ENCODE assay signal across 10 mouse cellular contexts in genomic region chr16:35159532-35159931, GRCm38 (mm10). TPM values are rescaled to one million over a fixed set of nuclear protein-coding genes. Genes with fewer than 3 reads are reported as not detected.
DNase-seq lines count a peak whose midpoint lies in the region; ATAC-seq and TF ChIP-seq lines count a peak whose summit lies in the region.
"Had no signal": no experiment of that assay in that cellular context is flagged by ENCODE, and none has a peak within 500 bp of the region (broad histone marks: within the 10 kb centered on the region; RNA-seq: fewer than 3 reads in every experiment).

No protein-coding gene starts in this region.

- H3K9me3 ChIP-seq in hindbrain, embryonic 12.5 days (replicated peaks) = no peaks in the 10 kb centered on the region
- H3K9me3 ChIP-seq in hindbrain, embryonic 11.5 days (ENCODE audit: control insufficient read depth, low read length) = no peaks in the 10 kb centered on the region
- H3K9me3 ChIP-seq in stomach, postnatal 0 days (ENCODE audit: control insufficient read depth, low read length) = no peaks in the 10 kb centered on the region
- H3K9me3 ChIP-seq: intestine, embryonic 15.5 days had no signal

- no peak for TF ChIP-seq POLR2A in thymus, adult 2 months (IDR thresholded peaks at IDR 0.05; ENCODE audit: control insufficient read depth, extremely low read depth, insufficient read depth, low read length, poor library complexity)

- no peak overlapping the region for H3K27ac ChIP-seq in hindbrain, embryonic 12.5 days
- H3K27ac ChIP-seq in hindbrain, embryonic 11.5 days (ENCODE audit: low read depth, low read length) = no peak overlapping the region
- H3K27ac ChIP-seq in thymus, adult 2 months (ENCODE audit: control insufficient read depth, insufficient read depth, low read length) = no peak overlapping the region
- H3K27ac ChIP-seq in stomach, postnatal 0 days (replicated peaks) = no peak overlapping the region
- H3K27ac ChIP-seq: intestine, embryonic 15.5 days; liver, embryonic 14.5 days had no signal

- peaks cover 25% of the 10 kb centered on the region for H3K27me3 ChIP-seq in hindbrain, embryonic 12.5 days
- H3K27me3 ChIP-seq in hindbrain, embryonic 11.5 days (ENCODE audit: control insufficient read depth, insufficient read depth, low read length) = peaks cover 21% of the 10 kb centered on the region
- peaks cover 4% of the 10 kb centered on the region; the same call in 1 of the 2 replicates for H3K27me3 ChIP-seq in thymus, adult 2 months (ENCODE audit: control insufficient read depth, insufficient read depth, low read length)
- no peaks in the 10 kb centered on the region for H3K27me3 ChIP-seq in stomach, postnatal 0 days (ENCODE audit: control insufficient read depth, insufficient read depth, low read length)

- no peak overlapping the region for H3K9ac ChIP-seq in hindbrain, embryonic 12.5 days
- no peak overlapping the region for H3K9ac ChIP-seq in hindbrain, embryonic 11.5 days (ENCODE audit: low read depth, low read length)
- no peak overlapping the region for H3K9ac ChIP-seq in stomach, postnatal 0 days (ENCODE audit: low read length)
- H3K9ac ChIP-seq: intestine, embryonic 15.5 days; liver, embryonic 14.5 days had no signal

- peaks cover 66% of the 10 kb centered on the region for H3K4me1 ChIP-seq in hindbrain, embryonic 12.5 days
- H3K4me1 ChIP-seq in hindbrain, embryonic 11.5 days (replicated peaks; ENCODE audit: control insufficient read depth, insufficient read depth, low read length) = peaks cover 3% of the 10 kb centered on the region
- H3K4me1 ChIP-seq in thymus, adult 2 months (replicated peaks; ENCODE audit: control insufficient read depth, insufficient read depth, low read length) = peaks cover 6% of the 10 kb centered on the region; the same call in 1 of the 2 replicates
- peaks cover 5% of the 10 kb centered on the region; the same call in 1 of the 2 replicates for H3K4me1 ChIP-seq in stomach, postnatal 0 days (replicated peaks; ENCODE audit: control insufficient read depth, insufficient read depth)

- H3K4me2 ChIP-seq in hindbrain, embryonic 12.5 days (replicated peaks) = peak overlapping the region; percentile 18; the same call in 1 of the 2 replicates
- H3K4me2 ChIP-seq in hindbrain, embryonic 11.5 days (replicated peaks; ENCODE audit: low read depth, low read length) = no peak overlapping the region
- H3K4me2 ChIP-seq in stomach, postnatal 0 days (replicated peaks; ENCODE audit: low read depth) = peak overlapping the region; percentile 80

- DNase-seq in hindbrain, embryonic 11.5 days (ENCODE audit: low spot score) = no peak
- peak; percentile 6 for DNase-seq in thymus, postnatal 14 days
- DNase-seq in thymus, adult 2 months = no peak
- DNase-seq in stomach, postnatal 0 days (ENCODE audit: low spot score) = no peak
- no peak for DNase-seq in spleen, adult 18-20 months
- no peak for DNase-seq in urinary bladder, postnatal 36 days (ENCODE audit: low spot score in 2 of 2)

- WGBS in hindbrain, embryonic 12.5 days = 70% methylated on average over 8 of the region's 8 CpGs
- 63% methylated on average over 8 of the region's 8 CpGs for WGBS in hindbrain, embryonic 11.5 days
- WGBS in thymus, adult 2 months = 68% methylated on average over 8 of the region's 8 CpGs
- WGBS in stomach, postnatal 0 days = 62% methylated on average over 8 of the region's 8 CpGs

- H3K36me3 ChIP-seq in hindbrain, embryonic 12.5 days = no peaks in the 10 kb centered on the region
- H3K36me3 ChIP-seq in hindbrain, embryonic 11.5 days (ENCODE audit: control insufficient read depth, insufficient read depth, low read length) = no peaks in the 10 kb centered on the region; the same call in 1 of the 2 replicates
- H3K36me3 ChIP-seq in thymus, adult 2 months (ENCODE audit: control insufficient read depth, insufficient read depth, low read length) = no peaks in the 10 kb centered on the region
- no peaks in the 10 kb centered on the region for H3K36me3 ChIP-seq in stomach, postnatal 0 days (ENCODE audit: control insufficient read depth, insufficient read depth, low read length)
- H3K36me3 ChIP-seq: intestine, embryonic 15.5 days had no signal

- H3K4me3 ChIP-seq in hindbrain, embryonic 12.5 days = no peak overlapping the region
- no peak overlapping the region for H3K4me3 ChIP-seq in hindbrain, embryonic 11.5 days (ENCODE audit: low read depth, low read length)
- no peak overlapping the region for H3K4me3 ChIP-seq in thymus, adult 2 months (ENCODE audit: control insufficient read depth, insufficient read depth, low read length)
- H3K4me3 ChIP-seq in stomach, postnatal 0 days (ENCODE audit: low read depth, low read length) = no peak overlapping the region
- H3K4me3 ChIP-seq: intestine, embryonic 15.5 days had no signal

- no peak for TF ChIP-seq EP300 in stomach, postnatal 0 days (optimal IDR thresholded peaks at IDR 0.05)

- no peak for TF ChIP-seq CTCF in thymus, adult 2 months (IDR thresholded peaks at IDR 0.05; ENCODE audit: borderline replicate concordance, control insufficient read depth, extremely low read depth, insufficient read depth, low read length, poor library complexity)
- no peak for TF ChIP-seq CTCF in stomach, postnatal 0 days (IDR thresholded peaks at IDR 0.05; ENCODE audit: low read depth)

- ATAC-seq in hindbrain, embryonic 12.5 days (ENCODE audit: low FRiP score) = no peak
- ATAC-seq in hindbrain, embryonic 11.5 days (ENCODE audit: low FRiP score) = no peak
- 0 out of 2 replicates have a peak, but pooled peaks have one; percentile 15 for ATAC-seq in granulocyte monocyte progenitor cell, adult 5-6 weeks (replicated peaks; ENCODE audit: poor library complexity, severe bottlenecking)
- no peak for ATAC-seq in stomach, postnatal 0 days (ENCODE audit: low FRiP score, low TSS enrichment)
- ATAC-seq: intestine, embryonic 15.5 days had no signal

RNA-seq across cellular contexts. Expression of gene Adcy5, which starts 4.9 kb away (rescaled TPM):
- 4.4 and 4.5 TPM in 2 replicates for polyA plus RNA-seq in hindbrain, embryonic 12.5 days (2016; fragmentation: Nextera tagmentation; extraction: Ambion mirVana)
- polyA plus RNA-seq in hindbrain, embryonic 11.5 days (2014; fragmentation: Nextera tagmentation; extraction: Ambion mirVana) = 2.7 and 2.9 TPM in 2 replicates
- polyA plus RNA-seq in thymus, adult 2 months (2012; rRNA removed) = 4.8 and 6.8 TPM in 2 replicates
- not detected in 2 replicates for total RNA-seq in granulocyte monocyte progenitor cell, adult 5-6 weeks (2014; fragmentation: Nextera tagmentation)
- total RNA-seq in granulocyte monocyte progenitor cell, adult 5-6 weeks (2017) = not detected in 2 replicates
- polyA plus RNA-seq in stomach, postnatal 0 days (2015; fragmentation: Nextera tagmentation; extraction: Ambion mirVana) = 2.2 and 2.3 TPM in 2 replicates
